Mouse (Mus musculus) intestine, embryonic 16.5 days (tissue): Measurements from ENCODE around the gene Med13l. TPM values are rescaled to one million over a fixed set of nuclear protein-coding genes. Genes with fewer than 3 reads are reported as not detected.

Source experiments
- ATAC-seq: fragments of 200-750 bp; cut with Nextera tagmentation; 2 replicates; pipeline ENCODE4 v1.8.0; 2017; ENCODE audit warnings: moderate TSS enrichment, moderate library complexity
- H3K27ac ChIP-seq: fragments of 300-500 bp; sonication (generic); 2 replicates; pipeline ENCODE4 v1.5.1; 2014; ENCODE audit warnings: mild to moderate bottlenecking, low read length
- H3K27me3 ChIP-seq: fragments of 300-500 bp; sonication (generic); replicated peaks from 2 replicates; pipeline ENCODE4 v1.6.1; 2014; ENCODE audit warnings: low read length, control low read depth, mixed read lengths; ENCODE audit not compliant: control insufficient read depth, insufficient read depth
- H3K36me3 ChIP-seq: fragments of 300-500 bp; sonication (generic); 2 replicates; pipeline ENCODE4 v1.6.1; 2014; ENCODE audit warnings: low read length, control low read depth; ENCODE audit not compliant: control insufficient read depth, insufficient read depth
- H3K4me1 ChIP-seq: fragments of 300-500 bp; sonication (generic); 2 replicates; pipeline ENCODE4 v1.6.1; 2014; ENCODE audit warnings: low read length, control low read depth, mixed read lengths; ENCODE audit not compliant: control insufficient read depth, insufficient read depth
- H3K4me2 ChIP-seq: fragments of 300-500 bp; sonication (generic); 2 replicates; pipeline ENCODE4 v1.6.1; 2014; ENCODE audit warnings: low read depth, low read length, control low read depth
- H3K4me3 ChIP-seq: fragments of 300-500 bp; sonication (generic); 2 replicates; pipeline ENCODE4 v1.5.1; 2014; ENCODE audit warnings: mild to moderate bottlenecking, low read length
- H3K9ac ChIP-seq: fragments of 300-500 bp; sonication (generic); 2 replicates; pipeline ENCODE4 v1.6.1; 2014; ENCODE audit warnings: low read depth, low read length
- H3K9me3 ChIP-seq: fragments of 300-500 bp; sonication (generic); 2 replicates; pipeline ENCODE4 v1.6.1; 2016; ENCODE audit warnings: low read length, control low read depth; ENCODE audit not compliant: control insufficient read depth
- WGBS: fragments of 180-500 bp; shearing (Covaris S2); extraction: QIAGEN DNeasy Blood & Tissue Kit; methylation state at CpG from one replicate; pipeline ENCODE4 v1.1.7; 2014; 5-methylcytosine and 5-hydroxymethylcytosine counted together
- polyA plus RNA-seq: library from polyadenylated mRNA; unstranded; fragments of >200 nt; fragmentation: Nextera tagmentation; extraction: Ambion mirVana; gene quantifications from 2 replicates; pipeline ENCODE4 v1.2.1, GENCODE M21; 2015

Med13l gene
- polyA plus RNA-seq, 1 experiment from 2014 or later: 6.4 TPM

DNA sequence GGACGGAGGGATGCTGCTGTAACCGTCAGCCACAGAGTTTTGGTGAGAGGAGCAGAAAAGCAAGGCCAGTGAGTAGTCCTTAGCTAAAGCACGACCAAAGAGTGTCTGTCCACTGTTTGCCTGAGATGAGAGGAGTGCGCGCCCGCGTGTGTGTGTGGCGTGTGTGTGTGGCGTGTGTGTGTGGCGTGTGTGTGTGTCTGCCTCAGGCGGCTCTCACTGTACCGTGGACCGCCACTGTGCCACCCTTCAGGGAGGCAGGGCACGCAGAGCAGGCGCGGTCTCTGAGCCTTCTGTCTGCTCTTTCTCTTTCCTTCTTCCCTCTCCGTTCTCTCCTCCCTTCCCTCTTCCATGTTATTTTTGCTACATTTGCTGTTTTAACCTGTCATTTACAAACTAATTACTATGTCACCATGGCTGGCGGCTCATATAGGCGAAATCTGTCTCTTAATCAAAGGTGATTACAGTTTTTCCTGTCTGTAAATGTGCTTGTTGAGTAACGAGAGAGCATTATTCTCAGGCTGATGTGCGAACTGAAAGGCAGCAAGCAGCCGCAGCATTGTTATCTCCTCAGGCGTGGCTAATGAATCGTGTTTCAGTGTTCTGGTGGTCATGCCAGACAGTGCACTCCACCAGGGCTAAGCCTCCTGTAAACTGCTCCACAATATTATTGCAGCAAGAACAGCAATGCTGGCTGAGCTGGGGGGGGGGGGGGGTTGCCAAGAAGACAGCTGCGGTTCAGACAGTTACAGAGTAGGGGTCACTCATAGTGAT lies 106.1 kb downstream of the Med13l start:
- no peaks in the 10 kb centered on the region for H3K9me3 ChIP-seq
- no peaks in the 10 kb centered on the region for H3K36me3 ChIP-seq
- no peak overlapping the region for H3K9ac ChIP-seq
- no peaks in the 10 kb centered on the region for H3K27me3 ChIP-seq
- 55% methylated on average over 25 of the region's 25 CpGs for WGBS
- no peak overlapping the region for H3K4me3 ChIP-seq
- no peak overlapping the region for H3K27ac ChIP-seq
- H3K4me1 ChIP-seq: peaks cover 22% of the 10 kb centered on the region
- no peak overlapping the region for H3K4me2 ChIP-seq
- peak; percentile 49; the same call in 1 of the 2 replicates for ATAC-seq

DNA sequence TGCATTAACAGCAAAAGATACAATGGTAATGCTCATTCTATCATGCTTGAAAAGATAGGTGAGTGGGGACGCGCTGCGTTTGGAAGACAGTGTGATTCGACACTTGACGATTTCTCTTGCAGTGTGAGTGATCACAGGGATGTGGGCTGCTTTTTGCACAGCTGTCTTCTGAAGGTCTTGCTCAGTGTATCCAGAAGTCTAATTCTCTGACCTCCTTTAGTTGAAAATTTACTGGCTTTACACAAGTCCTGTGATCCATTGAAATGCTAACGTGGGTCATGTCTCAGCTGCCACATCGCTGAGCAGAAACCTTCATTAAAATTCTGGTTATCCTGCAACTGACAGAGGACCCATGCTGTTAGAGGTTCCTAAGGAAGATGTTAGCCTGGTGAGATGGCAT lies 107.4 kb downstream of the Med13l start:
- Histone ChIP-seq H3K4me1 (peaks cover 22% of the 10 kb centered on the region), H3K27me3 (no peaks in the 10 kb centered on the region), H3K4me2 (no peak overlapping the region), H3K4me3 (no peak overlapping the region), H3K27ac (no peak overlapping the region), H3K9me3 (no peaks in the 10 kb centered on the region), H3K9ac (no peak overlapping the region), H3K36me3 (no peaks in the 10 kb centered on the region)
- 51% methylated on average over 7 of the region's 7 CpGs for WGBS
- no peak for ATAC-seq

DNA sequence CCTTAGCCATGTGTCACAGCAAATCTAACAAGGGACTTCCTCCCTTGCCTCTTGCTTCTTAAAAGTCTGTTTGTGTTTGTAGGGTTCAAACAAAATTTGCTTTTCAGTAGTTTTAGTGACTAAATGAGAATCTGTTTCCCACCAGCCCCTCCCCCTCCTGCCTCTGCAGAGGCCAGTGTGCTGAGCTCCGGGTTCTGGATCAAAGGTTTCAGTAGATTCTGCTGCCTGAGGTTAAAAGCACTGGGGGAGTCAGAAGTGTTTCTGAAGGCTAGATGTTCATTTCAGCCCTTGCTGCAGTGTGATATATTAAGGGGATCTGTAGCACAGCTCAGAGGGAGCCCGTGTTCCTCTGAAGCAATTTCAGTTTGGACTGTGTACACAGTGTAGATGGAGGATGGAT lies 108.5 kb downstream of the Med13l start:
- Histone ChIP-seq H3K9ac (no peak overlapping the region), H3K4me1 (peaks cover 22% of the 10 kb centered on the region), H3K36me3 (no peaks in the 10 kb centered on the region), H3K9me3 (no peaks in the 10 kb centered on the region), H3K4me3 (no peak overlapping the region), H3K27ac (no peak overlapping the region), H3K4me2 (no peak overlapping the region), H3K27me3 (no peaks in the 10 kb centered on the region)
- ATAC-seq: no peak
- 10% methylated on average over 2 of the region's 2 CpGs for WGBS

DNA sequence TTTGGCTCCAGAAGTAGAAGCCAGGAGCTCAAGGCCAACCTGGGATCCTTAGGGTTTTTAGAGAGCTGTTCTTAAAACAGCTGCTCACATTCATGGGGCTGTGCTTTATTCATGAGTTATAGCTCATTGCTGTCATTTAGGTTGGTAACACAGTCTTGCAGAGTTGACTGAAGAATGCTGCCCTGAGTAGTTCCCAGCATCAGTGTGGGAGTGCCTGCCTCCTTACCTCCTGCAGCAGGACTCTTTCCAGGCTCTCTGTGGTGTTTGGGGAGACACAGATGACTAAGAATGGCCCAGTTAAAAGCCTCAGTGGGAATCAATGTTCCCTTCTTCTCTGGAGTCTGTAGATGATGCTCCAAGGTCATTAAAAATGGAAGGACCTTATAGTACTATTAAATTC lies 111.6 kb downstream of the Med13l start:
- Histone ChIP-seq H3K4me2 (no peak overlapping the region), H3K36me3 (no peaks in the 10 kb centered on the region), H3K27ac (no peak overlapping the region), H3K9me3 (no peaks in the 10 kb centered on the region), H3K4me3 (no peak overlapping the region), H3K27me3 (no peaks in the 10 kb centered on the region), H3K4me1 (peaks cover 26% of the 10 kb centered on the region), H3K9ac (no peak overlapping the region)
- no peak for ATAC-seq

DNA sequence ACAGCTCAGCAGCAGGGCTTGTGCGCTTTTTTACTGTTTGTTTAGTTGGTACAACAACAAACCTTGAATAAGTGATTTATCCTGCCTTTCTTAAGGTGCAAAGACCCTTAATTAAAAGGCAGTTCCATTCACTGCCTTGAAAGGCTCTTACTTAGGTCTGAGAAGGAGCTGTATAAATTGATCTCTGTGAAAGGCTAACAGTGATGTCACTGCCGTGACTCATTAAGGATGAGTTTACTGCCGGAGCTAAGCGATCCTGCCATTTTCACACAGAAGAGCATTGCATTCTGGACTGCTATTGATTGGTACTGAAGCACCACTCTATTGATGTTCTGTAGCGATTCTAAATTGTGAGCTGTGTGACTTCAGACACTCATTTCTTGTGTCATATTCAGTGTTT lies 113.4 kb downstream of the Med13l start:
- H3K27me3 ChIP-seq: no peaks in the 10 kb centered on the region
- no peaks in the 10 kb centered on the region for H3K36me3 ChIP-seq
- no peak for ATAC-seq
- no peak overlapping the region for H3K27ac ChIP-seq
- H3K9ac ChIP-seq: no peak overlapping the region
- WGBS: 42% methylated on average over 5 of the region's 5 CpGs
- no peak overlapping the region for H3K4me3 ChIP-seq
- no peak overlapping the region for H3K4me2 ChIP-seq
- H3K4me1 ChIP-seq: peaks cover 21% of the 10 kb centered on the region
- H3K9me3 ChIP-seq: no peaks in the 10 kb centered on the region

DNA sequence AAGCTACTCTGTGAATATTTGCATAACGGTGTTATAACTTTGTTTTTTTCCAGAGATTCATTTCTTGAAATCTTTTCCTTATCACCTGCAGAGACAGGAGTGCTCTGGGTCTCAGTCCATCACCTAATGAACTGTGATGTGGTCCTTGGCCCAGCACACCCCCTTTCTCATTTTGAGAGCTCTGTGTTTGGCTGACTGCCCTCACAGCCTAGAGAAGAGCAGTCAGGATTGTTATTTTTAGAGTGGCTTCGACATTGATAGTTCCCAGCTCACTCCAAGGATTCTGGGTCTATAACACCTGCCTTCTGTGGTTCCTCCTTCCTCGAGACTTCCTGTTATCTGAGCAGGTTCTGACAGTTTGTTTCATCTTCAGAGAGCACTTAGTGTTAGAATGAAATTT lies 113.8 kb downstream of the Med13l start:
- no peak overlapping the region for H3K4me2 ChIP-seq
- H3K9me3 ChIP-seq: no peaks in the 10 kb centered on the region
- H3K4me1 ChIP-seq: peaks cover 20% of the 10 kb centered on the region
- H3K4me3 ChIP-seq: no peak overlapping the region
- peak; percentile 29; the same call in 1 of the 2 replicates for ATAC-seq
- no peak overlapping the region for H3K9ac ChIP-seq
- no peaks in the 10 kb centered on the region for H3K27me3 ChIP-seq
- no peak overlapping the region for H3K27ac ChIP-seq
- no peaks in the 10 kb centered on the region for H3K36me3 ChIP-seq
- 40% methylated on average over 3 of the region's 3 CpGs for WGBS

DNA sequence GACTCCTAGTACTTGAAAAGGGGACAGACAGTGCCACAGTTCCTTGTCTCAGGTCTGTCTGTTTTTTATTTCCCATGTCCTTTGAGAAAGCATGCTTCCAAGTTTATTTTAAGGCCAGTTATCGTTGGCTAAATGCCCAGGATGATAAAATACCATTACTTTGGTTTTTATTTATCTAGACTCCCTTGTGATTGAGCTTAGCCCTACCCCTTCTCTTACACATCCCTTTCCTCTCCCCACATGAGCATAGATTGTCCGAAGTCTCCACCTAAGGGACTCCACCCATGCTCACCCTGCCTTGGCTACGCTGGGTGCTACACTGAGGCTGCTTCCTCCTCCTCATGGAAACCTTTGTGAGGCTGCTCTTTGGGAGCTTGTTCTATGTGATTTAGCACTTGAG lies 115.2 kb downstream of the Med13l start:
- peaks cover 30% of the 10 kb centered on the region for H3K4me1 ChIP-seq
- no peak overlapping the region for H3K4me3 ChIP-seq
- no peaks in the 10 kb centered on the region for H3K9me3 ChIP-seq
- H3K36me3 ChIP-seq: no peaks in the 10 kb centered on the region
- no peaks in the 10 kb centered on the region for H3K27me3 ChIP-seq
- no peak overlapping the region for H3K27ac ChIP-seq
- 40% methylated on average over 3 of the region's 3 CpGs for WGBS
- H3K9ac ChIP-seq: no peak overlapping the region
- H3K4me2 ChIP-seq: no peak overlapping the region
- ATAC-seq: peak; percentile 50; the same call in 1 of the 2 replicates

DNA sequence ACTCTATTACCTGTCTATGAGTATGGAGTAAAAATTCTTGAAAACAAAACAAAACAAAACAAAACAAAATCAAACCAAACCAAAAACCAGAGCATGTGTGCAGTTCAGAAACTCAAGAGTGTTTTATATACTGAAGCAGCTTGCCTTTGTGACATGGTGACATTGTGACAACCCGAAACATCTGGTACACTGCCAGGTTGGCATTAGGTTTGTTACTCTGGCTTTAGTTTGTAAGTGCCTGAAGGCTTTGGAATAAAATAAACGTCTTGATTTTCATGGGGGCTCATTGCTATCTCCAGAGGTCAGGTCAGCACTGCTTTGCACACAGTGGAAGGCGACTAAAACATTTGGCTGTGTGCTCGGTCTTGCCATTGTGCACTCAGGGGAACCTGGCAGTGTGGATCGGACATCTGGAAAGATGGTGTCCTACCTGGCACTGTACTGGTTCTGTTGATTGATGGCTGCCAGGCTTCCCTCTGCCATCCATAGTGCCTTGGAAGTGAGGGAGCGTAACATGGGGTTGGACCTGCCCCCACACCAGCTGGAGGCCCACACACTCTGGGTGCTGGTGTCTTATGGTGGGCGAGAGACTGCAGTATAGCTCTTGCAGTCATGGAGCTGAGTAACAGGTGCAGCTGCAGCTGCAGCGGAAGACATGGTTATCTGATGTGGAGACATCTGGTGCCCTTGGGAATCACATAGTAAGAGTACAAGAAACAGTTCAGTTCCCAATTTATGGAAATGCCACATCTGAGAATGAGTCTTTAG lies 115.9 kb downstream of the Med13l start:
- no peaks in the 10 kb centered on the region for H3K9me3 ChIP-seq
- H3K4me3 ChIP-seq: no peak overlapping the region
- H3K4me2 ChIP-seq: no peak overlapping the region
- no peak overlapping the region for H3K9ac ChIP-seq
- 79% methylated on average over 8 of the region's 8 CpGs for WGBS
- peaks cover 30% of the 10 kb centered on the region for H3K4me1 ChIP-seq
- no peak overlapping the region for H3K27ac ChIP-seq
- H3K36me3 ChIP-seq: no peaks in the 10 kb centered on the region
- ATAC-seq: no peak
- H3K27me3 ChIP-seq: no peaks in the 10 kb centered on the region

DNA sequence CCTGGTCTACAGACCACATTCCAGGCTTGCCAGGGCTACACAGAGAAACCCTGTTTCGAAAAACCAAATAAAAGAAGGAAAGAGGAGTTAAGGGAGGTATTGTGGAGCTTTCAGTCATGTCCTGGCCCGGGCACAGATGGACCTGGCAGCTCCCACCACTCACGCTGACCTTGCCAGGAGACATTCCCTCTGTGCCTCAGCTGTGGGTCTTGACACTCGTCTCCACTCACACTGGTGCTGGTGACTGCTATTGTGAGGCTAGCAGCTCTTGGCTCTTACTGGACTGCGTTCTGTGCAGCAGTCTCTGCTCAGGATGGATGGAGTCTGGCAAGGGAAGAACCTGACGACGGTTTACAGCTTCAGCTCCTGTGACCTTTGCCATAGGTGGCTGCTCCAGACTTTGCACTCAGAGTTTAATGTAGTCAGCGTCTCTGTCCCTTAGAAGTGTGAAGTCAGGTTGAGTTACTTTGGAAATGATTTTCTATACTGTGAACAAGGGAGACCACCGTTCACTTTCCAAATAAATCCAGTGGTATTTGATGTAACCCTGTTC lies 118.9 kb downstream of the Med13l start:
- no peaks in the 10 kb centered on the region for H3K36me3 ChIP-seq
- peak overlapping the region; percentile 48; the same call in 1 of the 2 replicates for H3K27ac ChIP-seq
- 50% methylated on average over 9 of the region's 9 CpGs for WGBS
- H3K4me2 ChIP-seq: no peak overlapping the region
- H3K9ac ChIP-seq: no peak overlapping the region
- ATAC-seq: peak; percentile 54; the same call in 1 of the 2 replicates
- H3K27me3 ChIP-seq: no peaks in the 10 kb centered on the region
- H3K9me3 ChIP-seq: no peaks in the 10 kb centered on the region
- peaks cover 25% of the 10 kb centered on the region for H3K4me1 ChIP-seq
- no peak overlapping the region for H3K4me3 ChIP-seq
